Mouse (Mus musculus) limb, embryonic 12.5 days (tissue): ENCODE data around the gene Mocs1. TPM values are rescaled to one million over a fixed set of nuclear protein-coding genes. Genes with fewer than 3 reads are reported as not detected.

ENCODE experiments used
- ATAC-seq: fragments of 200-750 bp; cut with Nextera tagmentation; 2 replicates; pipeline ENCODE4 v1.8.0; 2017; ENCODE audit warnings: low read depth, moderate TSS enrichment; ENCODE audit not compliant: insufficient number of reproducible peaks, insufficient read depth, low FRiP score, low TSS enrichment
- H3K27ac ChIP-seq: fragments of 300-500 bp; sonication (generic); 2 replicates; pipeline ENCODE4 v1.5.1; 2016; ENCODE audit warnings: mild to moderate bottlenecking, moderate library complexity
- H3K27me3 ChIP-seq: fragments of 300-500 bp; sonication (generic); 2 replicates; pipeline ENCODE4 v1.6.1; 2016; ENCODE audit warnings: mild to moderate bottlenecking, moderate library complexity
- H3K36me3 ChIP-seq: fragments of 300-500 bp; sonication (generic); 2 replicates; pipeline ENCODE4 v1.6.1; 2016; ENCODE audit warnings: mild to moderate bottlenecking, moderate library complexity
- H3K4me1 ChIP-seq: fragments of 300-500 bp; sonication (generic); replicated peaks from 2 replicates; pipeline ENCODE4 v1.6.1; 2016
- H3K4me2 ChIP-seq: fragments of 300-500 bp; sonication (generic); 2 replicates; pipeline ENCODE4 v1.6.1; 2016; ENCODE audit warnings: mild to moderate bottlenecking, moderate library complexity
- H3K4me3 ChIP-seq: fragments of 300-500 bp; sonication (generic); replicated peaks from 2 replicates; pipeline ENCODE4 v1.5.1; 2016; ENCODE audit warnings: mild to moderate bottlenecking
- H3K9ac ChIP-seq: fragments of 300-500 bp; sonication (generic); replicated peaks from 2 replicates; pipeline ENCODE4 v1.6.1; 2016; ENCODE audit warnings: mild to moderate bottlenecking, moderate library complexity
- H3K9me3 ChIP-seq: fragments of 300-500 bp; sonication (generic); 2 replicates; pipeline ENCODE4 v1.6.1; 2016; ENCODE audit warnings: mild to moderate bottlenecking, moderate library complexity
- WGBS: fragments of 180-500 bp; shearing (Covaris S2); methylation state at CpG from one replicate; pipeline ENCODE4 v1.1.7; 2016; 5-methylcytosine and 5-hydroxymethylcytosine counted together
- polyA plus RNA-seq: library from polyadenylated mRNA; unstranded; fragments of >200 nt; fragmentation: Nextera tagmentation; extraction: Ambion mirVana; gene quantifications from 2 replicates; pipeline ENCODE4 v1.2.1, GENCODE M21; 2016

Gene Mocs1
- polyA plus RNA-seq, 1 experiment from 2014 or later: 3.3 TPM

DNA sequence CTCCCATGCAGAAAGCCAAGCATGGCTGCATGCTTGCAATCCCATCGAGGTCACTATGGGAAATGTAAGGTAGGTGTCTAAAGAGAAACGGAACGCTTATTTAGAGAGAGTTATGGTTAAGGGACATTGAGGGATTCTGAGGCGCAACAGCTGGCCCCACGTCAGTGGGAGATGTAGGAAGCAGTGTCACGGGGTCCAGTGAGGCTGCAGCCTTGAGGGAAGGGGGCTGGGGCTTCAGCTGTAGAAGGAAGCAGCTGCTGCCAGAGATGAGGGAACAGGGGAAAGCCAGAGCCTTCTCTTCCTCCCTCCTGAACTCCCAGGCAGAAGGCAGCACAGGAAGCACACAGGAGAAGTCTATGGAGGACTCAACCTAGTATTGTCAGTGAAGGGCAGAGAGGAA, 22.8 kb downstream of the Mocs1 start:
- no peaks in the 10 kb centered on the region for H3K9me3 ChIP-seq
- no peak for ATAC-seq
- peaks cover 6% of the 10 kb centered on the region for H3K4me1 ChIP-seq
- H3K27me3 ChIP-seq: no peaks in the 10 kb centered on the region
- WGBS: 81% methylated on average over 6 of the region's 6 CpGs
- no peak overlapping the region for H3K9ac ChIP-seq
- H3K36me3 ChIP-seq: peaks cover 63% of the 10 kb centered on the region
- H3K4me3 ChIP-seq: no peak overlapping the region
- H3K4me2 ChIP-seq: no peak overlapping the region
- H3K27ac ChIP-seq: no peak overlapping the region

DNA sequence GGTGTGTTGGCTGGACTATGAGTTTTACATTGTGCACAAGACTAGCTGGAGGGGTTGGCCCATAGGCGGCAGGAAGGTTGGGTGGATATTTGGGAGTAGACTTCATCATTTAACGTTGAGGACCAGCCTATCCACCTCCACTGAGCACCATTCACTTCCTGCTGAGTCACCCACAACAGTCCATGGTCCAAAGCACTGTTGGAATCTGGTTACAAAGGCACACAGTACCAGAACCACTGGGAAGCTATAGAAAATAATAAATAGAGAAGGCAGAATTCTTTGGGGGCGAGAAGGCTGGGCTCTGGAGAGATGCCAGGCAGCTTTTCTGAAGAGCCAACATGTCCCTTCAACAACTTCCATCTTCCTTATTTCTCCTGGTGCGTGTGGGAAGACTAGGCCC, 28.2 kb downstream of the Mocs1 start:
- WGBS: 86% methylated on average over 4 of the region's 4 CpGs
- Histone ChIP-seq H3K27ac (no peak overlapping the region), H3K9me3 (no peaks in the 10 kb centered on the region), H3K27me3 (no peaks in the 10 kb centered on the region), H3K4me1 (no peaks in the 10 kb centered on the region), H3K4me3 (no peak overlapping the region), H3K4me2 (no peak overlapping the region), H3K36me3 (peaks cover 99% of the 10 kb centered on the region), H3K9ac (no peak overlapping the region)
- no peak for ATAC-seq

DNA sequence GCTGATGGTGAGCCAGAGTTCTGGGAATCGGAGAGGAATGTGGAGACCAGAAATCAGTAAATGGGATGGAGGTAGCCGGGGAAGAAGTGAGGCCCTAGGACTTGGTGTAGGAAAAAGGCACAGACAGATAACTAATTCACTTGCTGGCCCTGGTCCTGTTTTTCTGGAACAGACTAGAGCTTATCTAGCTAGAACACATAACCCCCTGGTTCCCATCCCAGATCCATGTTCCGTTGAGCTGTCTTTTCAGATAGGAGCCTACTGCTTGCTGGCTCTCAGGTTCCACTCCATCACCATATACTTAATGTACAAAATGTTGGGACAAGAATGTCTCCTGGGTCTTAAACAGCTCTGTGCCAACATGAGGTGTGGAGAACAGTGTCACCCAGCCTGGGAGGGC, 29.7 kb downstream of the Mocs1 start:
- 98% methylated on average over 3 of the region's 3 CpGs for WGBS
- H3K9me3 ChIP-seq: no peaks in the 10 kb centered on the region
- peaks cover 98% of the 10 kb centered on the region for H3K36me3 ChIP-seq
- ATAC-seq: no peak
- H3K4me1 ChIP-seq: no peaks in the 10 kb centered on the region
- H3K9ac ChIP-seq: no peak overlapping the region
- no peaks in the 10 kb centered on the region for H3K27me3 ChIP-seq
- no peak overlapping the region for H3K4me2 ChIP-seq
- H3K27ac ChIP-seq: no peak overlapping the region
- H3K4me3 ChIP-seq: no peak overlapping the region

DNA sequence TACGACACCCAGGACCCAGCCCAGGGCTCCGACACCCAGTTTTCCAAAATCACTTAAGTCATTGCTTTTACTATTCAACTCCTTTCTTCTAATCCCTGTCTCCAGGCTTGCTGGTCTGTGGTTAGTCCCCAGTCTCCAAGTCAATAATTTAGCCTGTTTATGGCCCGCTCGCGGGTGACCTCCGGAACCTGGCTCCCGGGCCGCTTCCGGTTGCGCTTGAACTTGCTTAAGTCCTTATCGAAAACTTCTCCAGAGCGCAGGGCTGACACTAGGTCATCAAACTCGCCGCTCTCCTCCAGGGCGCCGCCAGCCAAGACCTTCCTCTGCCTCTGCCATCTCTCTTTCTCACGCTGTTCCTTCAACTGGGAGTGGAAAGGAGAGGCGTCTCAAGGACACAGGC, 30.2 kb downstream of the Mocs1 start:
- no peak for ATAC-seq
- peaks cover 95% of the 10 kb centered on the region for H3K36me3 ChIP-seq

DNA sequence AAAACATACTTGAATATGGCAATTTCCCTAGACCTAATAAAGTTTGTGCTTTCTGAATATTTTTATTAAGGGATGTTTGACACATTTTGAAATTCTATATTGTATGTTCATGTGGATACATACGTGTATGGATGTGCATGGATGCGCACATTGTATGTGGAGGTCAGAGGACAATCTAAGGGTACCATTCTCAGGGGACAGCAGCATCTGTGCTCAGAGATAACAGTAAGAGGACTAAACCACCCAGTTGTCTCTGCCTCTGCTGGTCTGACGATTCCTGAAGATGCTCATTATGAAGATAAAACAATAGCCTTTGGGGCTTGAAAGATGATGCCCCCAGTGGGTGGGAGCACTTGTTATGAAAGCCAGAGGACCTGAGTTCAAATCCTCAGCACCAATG, 36.7 kb downstream of the Mocs1 start:
- H3K4me3 ChIP-seq: no peak overlapping the region
- no peak overlapping the region for H3K4me2 ChIP-seq
- no peaks in the 10 kb centered on the region for H3K4me1 ChIP-seq
- ATAC-seq: no peak
- H3K9me3 ChIP-seq: no peaks in the 10 kb centered on the region
- WGBS: 88% methylated on average over 3 of the region's 3 CpGs
- no peaks in the 10 kb centered on the region for H3K27me3 ChIP-seq
- no peak overlapping the region for H3K27ac ChIP-seq
- peaks cover 80% of the 10 kb centered on the region for H3K36me3 ChIP-seq
- H3K9ac ChIP-seq: no peak overlapping the region

More for the DNA sequence above, 30.2 kb downstream of the Mocs1 start:
- Histone ChIP-seq H3K27me3 (no peaks in the 10 kb centered on the region), H3K27ac (no peak overlapping the region), H3K9me3 (no peaks in the 10 kb centered on the region), H3K4me1 (no peaks in the 10 kb centered on the region), H3K4me3 (no peak overlapping the region), H3K9ac (no peak overlapping the region), H3K4me2 (no peak overlapping the region)
- WGBS: 89% methylated on average over 18 of the region's 18 CpGs

DNA sequence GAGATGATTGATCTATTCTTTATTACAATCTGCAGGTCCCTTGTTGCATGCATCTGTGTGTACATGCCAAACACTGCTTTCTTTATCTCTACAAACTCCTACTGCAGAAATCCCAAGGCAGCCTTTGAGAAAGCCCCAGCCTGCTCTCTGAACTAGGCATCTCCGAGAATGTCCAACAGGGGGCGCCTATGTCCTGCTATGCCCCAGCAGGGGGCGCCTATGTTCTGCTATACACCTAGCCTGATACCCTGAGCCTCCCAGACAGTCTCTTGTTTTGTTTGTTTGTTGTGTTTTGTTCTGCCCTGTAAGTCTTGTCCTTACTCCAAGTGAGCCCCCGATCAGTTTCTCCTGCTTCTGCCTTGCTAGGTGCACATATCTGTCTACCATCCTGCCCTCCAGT, 40.1 kb downstream of the Mocs1 start:
- peaks cover 77% of the 10 kb centered on the region for H3K36me3 ChIP-seq

DNA sequence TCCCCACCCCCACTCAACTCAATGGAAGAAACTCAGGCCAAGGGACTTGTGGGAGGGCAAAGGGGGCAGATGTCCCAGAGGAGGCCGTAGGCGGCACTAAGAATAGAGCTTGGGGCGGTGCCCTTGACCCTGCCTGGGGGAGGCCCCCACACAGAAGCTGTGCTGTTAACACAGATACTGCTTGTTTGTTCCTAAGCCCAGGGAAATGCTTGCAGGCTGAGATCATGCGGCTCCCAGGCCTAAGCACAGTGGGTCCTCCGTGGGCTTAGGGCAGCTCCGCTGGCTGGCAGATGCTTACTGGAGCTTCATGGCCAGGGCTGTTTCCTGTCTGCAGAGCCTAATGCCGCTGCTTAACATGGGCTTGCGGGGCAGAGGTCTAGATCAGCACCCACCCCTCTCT, 44.5 kb downstream of the Mocs1 start:
- Histone ChIP-seq H3K4me3 (no peak overlapping the region), H3K4me2 (no peak overlapping the region), H3K9me3 (no peaks in the 10 kb centered on the region), H3K4me1 (peaks cover 12% of the 10 kb centered on the region), H3K36me3 (peaks cover 72% of the 10 kb centered on the region), H3K9ac (no peak overlapping the region), H3K27ac (0 out of 2 replicates have a peak overlapping the region, but pooled peaks have one; percentile 32), H3K27me3 (no peaks in the 10 kb centered on the region)
- peak; percentile 72; the same call in 1 of the 2 replicates for ATAC-seq
- 76% methylated on average over 8 of the region's 8 CpGs for WGBS

More for the DNA sequence above, 40.1 kb downstream of the Mocs1 start:
- Histone ChIP-seq H3K4me1 (peaks cover 11% of the 10 kb centered on the region), H3K9ac (no peak overlapping the region), H3K9me3 (no peaks in the 10 kb centered on the region), H3K27ac (no peak overlapping the region), H3K4me3 (no peak overlapping the region), H3K27me3 (no peaks in the 10 kb centered on the region), H3K4me2 (no peak overlapping the region)
- WGBS: 30% methylated on average over 4 of the region's 4 CpGs
- ATAC-seq: no peak

DNA sequence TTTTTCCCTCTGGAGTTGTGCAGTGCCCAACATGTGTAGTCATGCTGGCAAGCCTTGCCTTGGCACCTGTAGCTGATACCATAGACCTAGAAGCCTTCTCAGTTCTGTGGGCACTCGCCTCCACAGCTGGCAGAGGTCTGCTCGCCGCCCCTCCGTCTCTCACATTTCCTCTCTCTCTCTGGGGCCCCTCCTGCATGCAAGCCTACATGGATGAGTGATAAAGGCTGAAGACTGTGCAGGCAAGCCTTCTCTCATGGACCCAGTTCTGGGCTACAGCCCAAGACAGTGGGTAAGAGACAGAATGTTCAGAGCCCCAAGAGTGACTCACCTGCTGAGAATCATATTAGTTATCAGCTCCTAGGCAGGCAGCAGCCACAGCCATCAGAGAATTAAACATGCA, 45.9 kb downstream of the Mocs1 start:
- Histone ChIP-seq H3K9me3 (no peaks in the 10 kb centered on the region), H3K4me3 (no peak overlapping the region), H3K36me3 (peaks cover 79% of the 10 kb centered on the region), H3K4me1 (peaks cover 12% of the 10 kb centered on the region), H3K27me3 (no peaks in the 10 kb centered on the region), H3K4me2 (no peak overlapping the region), H3K27ac (no peak overlapping the region), H3K9ac (no peak overlapping the region)
- 92% methylated on average over 4 of the region's 4 CpGs for WGBS
- ATAC-seq: no peak

DNA sequence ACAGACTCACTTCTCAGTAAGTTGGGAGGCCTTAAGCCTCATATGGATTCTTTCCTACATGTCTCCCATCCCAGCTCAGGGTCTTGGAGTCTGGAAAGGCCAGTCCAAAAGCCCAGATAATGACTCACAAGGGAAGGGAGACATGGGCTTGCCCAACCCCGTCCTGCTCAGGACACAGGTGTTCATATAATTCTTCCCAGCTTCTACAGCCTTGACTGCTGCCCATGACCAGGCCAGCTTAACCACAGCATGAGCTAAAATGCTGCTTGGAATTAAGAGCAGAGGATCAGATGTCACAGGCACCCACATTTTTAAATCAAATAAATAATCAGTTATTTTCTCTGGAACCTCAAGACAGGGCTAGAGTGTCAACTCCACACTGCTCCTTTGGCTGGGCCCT, 47.0 kb downstream of the Mocs1 start:
- Histone ChIP-seq H3K36me3 (peaks cover 79% of the 10 kb centered on the region), H3K4me2 (no peak overlapping the region), H3K4me3 (no peak overlapping the region), H3K27ac (no peak overlapping the region), H3K27me3 (no peaks in the 10 kb centered on the region), H3K9me3 (no peaks in the 10 kb centered on the region), H3K4me1 (peaks cover 12% of the 10 kb centered on the region), H3K9ac (no peak overlapping the region)
- ATAC-seq: no peak
- WGBS: 63% methylated on average over 1 of the region's 1 CpGs

DNA sequence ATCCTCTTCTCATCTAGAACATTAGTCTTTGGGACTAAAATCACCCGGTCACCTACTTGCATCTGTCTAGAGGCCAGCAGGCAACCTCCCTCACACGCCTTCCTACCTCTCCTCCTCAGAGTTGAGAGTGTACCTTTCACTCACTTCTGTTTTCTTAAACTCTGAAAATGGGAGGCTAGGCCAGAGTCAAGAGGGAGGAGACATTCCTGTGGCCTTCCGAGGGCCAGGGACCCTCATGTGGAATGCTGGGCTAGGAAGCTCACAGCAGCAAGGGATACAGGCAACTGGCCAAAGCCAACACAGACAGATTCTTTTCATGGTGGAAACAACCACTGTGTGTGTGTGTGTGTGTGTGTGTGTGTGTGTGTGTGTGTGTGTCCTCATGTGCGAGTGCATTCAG, 49.2 kb downstream of the Mocs1 start:
- peaks cover 81% of the 10 kb centered on the region for H3K36me3 ChIP-seq

DNA sequence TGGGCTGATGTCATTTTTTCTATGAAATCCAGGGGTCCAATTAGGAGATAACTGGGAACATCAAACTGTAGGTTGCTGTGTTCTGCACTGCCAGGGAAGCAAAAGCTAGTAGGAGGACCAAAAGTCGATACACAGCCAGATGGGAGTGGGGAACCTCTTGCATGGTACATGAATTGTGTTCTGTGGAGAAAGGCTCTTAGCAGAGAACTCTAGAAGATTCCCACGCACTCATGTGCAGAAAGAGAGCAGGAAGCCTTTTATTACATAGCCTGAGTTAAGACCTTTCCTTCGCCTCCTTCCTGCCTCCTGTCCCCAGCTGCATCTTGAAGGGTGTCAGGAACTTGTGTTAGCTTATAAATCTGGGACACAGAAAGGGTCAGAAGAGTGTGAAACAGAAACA, 53.7 kb downstream of the Mocs1 start:
- no peak overlapping the region for H3K4me3 ChIP-seq
- H3K9me3 ChIP-seq: no peaks in the 10 kb centered on the region
- H3K4me2 ChIP-seq: no peak overlapping the region
- H3K4me1 ChIP-seq: no peaks in the 10 kb centered on the region
- no peak for ATAC-seq
- H3K27ac ChIP-seq: no peak overlapping the region
- no peaks in the 10 kb centered on the region for H3K27me3 ChIP-seq
- peaks cover 93% of the 10 kb centered on the region for H3K36me3 ChIP-seq
- WGBS: 81% methylated on average over 3 of the region's 3 CpGs
- no peak overlapping the region for H3K9ac ChIP-seq

More for the DNA sequence above, 49.2 kb downstream of the Mocs1 start:
- WGBS: 84% methylated on average over 4 of the region's 4 CpGs
- ATAC-seq: no peak
- no peaks in the 10 kb centered on the region for H3K27me3 ChIP-seq
- no peaks in the 10 kb centered on the region for H3K9me3 ChIP-seq
- no peak overlapping the region for H3K27ac ChIP-seq
- peaks cover 9% of the 10 kb centered on the region for H3K4me1 ChIP-seq
- no peak overlapping the region for H3K4me3 ChIP-seq
- no peak overlapping the region for H3K4me2 ChIP-seq
- no peak overlapping the region for H3K9ac ChIP-seq

DNA sequence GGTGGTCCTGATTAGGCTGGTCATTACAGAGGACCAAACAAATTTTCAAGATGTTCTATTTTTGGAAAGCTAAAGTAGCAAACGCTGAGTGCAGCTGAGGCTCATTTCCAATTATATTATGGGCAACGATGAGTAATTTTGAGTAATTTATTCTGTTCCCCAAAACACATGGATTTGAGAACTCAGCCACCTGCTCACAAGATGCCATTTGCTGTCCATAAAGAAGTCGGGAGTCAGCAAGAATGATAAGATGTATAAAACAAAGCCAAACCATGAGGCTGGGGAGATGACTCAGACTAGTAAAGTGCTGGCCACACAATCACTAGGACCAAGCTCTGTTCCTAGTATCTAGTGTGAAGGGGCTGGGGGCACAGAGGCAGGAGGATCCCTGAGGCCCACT, 56.3 kb downstream of the Mocs1 start:
- Histone ChIP-seq H3K27ac (no peak overlapping the region), H3K36me3 (peaks cover 97% of the 10 kb centered on the region), H3K4me3 (no peak overlapping the region), H3K9ac (no peak overlapping the region), H3K4me1 (no peaks in the 10 kb centered on the region), H3K4me2 (no peak overlapping the region), H3K9me3 (no peaks in the 10 kb centered on the region), H3K27me3 (no peaks in the 10 kb centered on the region)
- WGBS: 85% methylated on average over 3 of the region's 3 CpGs
- ATAC-seq: no peak
